Mouse (Mus musculus) lung, embryonic 15.5 days (tissue): Measurements from ENCODE around the gene Foxk1. TPM values are rescaled to one million over a fixed set of nuclear protein-coding genes. Genes with fewer than 3 reads are reported as not detected.
A peak's percentile ranks its signal among the peaks of the same experiment; 100 is the strongest.

Experiments used
- ATAC-seq: fragments of 200-750 bp; cut with Nextera tagmentation; 2 replicates; pipeline ENCODE4 v1.8.0; 2017; ENCODE audit warnings: moderate number of reproducible peaks, borderline replicate concordance; ENCODE audit not compliant: low FRiP score, low TSS enrichment; ENCODE audit errors: extremely low read depth
- H3K27ac ChIP-seq: fragments of 300-500 bp; sonication (generic); 2 replicates; pipeline ENCODE4 v1.5.1; 2015; ENCODE audit warnings: moderate library complexity, mild to moderate bottlenecking, inconsistent platforms
- H3K27me3 ChIP-seq: fragments of 300-500 bp; sonication (generic); 2 replicates; pipeline ENCODE4 v1.6.1; 2015; ENCODE audit warnings: inconsistent platforms
- H3K36me3 ChIP-seq: fragments of 300-500 bp; sonication (generic); 2 replicates; pipeline ENCODE4 v1.6.1; 2015; ENCODE audit warnings: inconsistent platforms
- H3K4me1 ChIP-seq: fragments of 300-500 bp; sonication (generic); 2 replicates; pipeline ENCODE4 v1.6.1; 2015; ENCODE audit warnings: inconsistent platforms
- H3K4me2 ChIP-seq: fragments of 300-500 bp; sonication (generic); 2 replicates; pipeline ENCODE4 v1.6.1; 2015; ENCODE audit warnings: inconsistent platforms, mild to moderate bottlenecking, moderate library complexity
- H3K4me3 ChIP-seq: fragments of 300-500 bp; sonication (generic); 2 replicates; pipeline ENCODE4 v1.5.1; 2015; ENCODE audit warnings: mild to moderate bottlenecking, inconsistent platforms
- H3K9ac ChIP-seq: fragments of 300-500 bp; sonication (generic); 2 replicates; pipeline ENCODE4 v1.6.1; 2015; ENCODE audit warnings: inconsistent platforms
- H3K9me3 ChIP-seq: fragments of 300-500 bp; sonication (generic); 2 replicates; pipeline ENCODE4 v1.6.1; 2016; ENCODE audit warnings: inconsistent platforms
- WGBS: fragments of 180-500 bp; shearing (Covaris S2); methylation state at CpG from one replicate; pipeline ENCODE4 v1.1.7; 2015; 5-methylcytosine and 5-hydroxymethylcytosine counted together
- polyA plus RNA-seq: library from polyadenylated mRNA; unstranded; fragments of >200 nt; fragmentation: Nextera tagmentation; extraction: Ambion mirVana; gene quantifications from 2 replicates; pipeline ENCODE4 v1.2.1, GENCODE M21; 2015

Foxk1 gene
- polyA plus RNA-seq, 1 experiment from 2014 or later: 5.7 TPM

- Histone ChIP-seq H3K4me3 (no peak overlapping the region), H3K27me3 (no peaks in the 10 kb centered on the region), H3K27ac (no peak overlapping the region), H3K9ac (no peak overlapping the region), H3K36me3 (peaks cover 12% of the 10 kb centered on the region), H3K4me1 (peaks cover 3% of the 10 kb centered on the region), H3K4me2 (no peak overlapping the region), H3K9me3 (no peaks in the 10 kb centered on the region)
- 73% methylated on average over 11 of the region's 11 CpGs for WGBS
- no peak for ATAC-seq
These were observed 68.5 kb downstream of the Foxk1 start for GRCm38 (mm10) chr5:142469796-142470195.

GRCm38 (mm10) chr5:142473696-142474095 is 72.4 kb downstream of the Foxk1 start:
- no peaks in the 10 kb centered on the region for H3K4me1 ChIP-seq
- peaks cover 8% of the 10 kb centered on the region for H3K36me3 ChIP-seq
- H3K9me3 ChIP-seq: no peaks in the 10 kb centered on the region
- WGBS: 62% methylated on average over 10 of the region's 10 CpGs
- no peak overlapping the region for H3K9ac ChIP-seq
- no peak for ATAC-seq
- no peak overlapping the region for H3K27ac ChIP-seq
- no peak overlapping the region for H3K4me3 ChIP-seq
- H3K4me2 ChIP-seq: no peak overlapping the region
- H3K27me3 ChIP-seq: no peaks in the 10 kb centered on the region

GRCm38 (mm10) chr5:142475669-142476068 is 74.4 kb downstream of the Foxk1 start:
- H3K9ac ChIP-seq: no peak overlapping the region
- H3K4me2 ChIP-seq: no peak overlapping the region
- no peak overlapping the region for H3K4me3 ChIP-seq
- peaks cover 4% of the 10 kb centered on the region; the same call in 1 of the 2 replicates for H3K4me1 ChIP-seq
- H3K27ac ChIP-seq: no peak overlapping the region
- no peaks in the 10 kb centered on the region for H3K9me3 ChIP-seq
- no peaks in the 10 kb centered on the region for H3K36me3 ChIP-seq
- ATAC-seq: no peak
- no peaks in the 10 kb centered on the region for H3K27me3 ChIP-seq
- 71% methylated on average over 7 of the region's 7 CpGs for WGBS

- 76% methylated on average over 12 of the region's 12 CpGs for WGBS
- Histone ChIP-seq H3K27me3 (no peaks in the 10 kb centered on the region), H3K4me2 (no peak overlapping the region), H3K9ac (no peak overlapping the region), H3K9me3 (no peaks in the 10 kb centered on the region), H3K27ac (no peak overlapping the region), H3K36me3 (no peaks in the 10 kb centered on the region), H3K4me1 (peaks cover 4% of the 10 kb centered on the region; the same call in 1 of the 2 replicates), H3K4me3 (no peak overlapping the region)
- ATAC-seq: no peak
These were observed 76.0 kb downstream of the Foxk1 start for GRCm38 (mm10) chr5:142477346-142477745.

- no peaks in the 10 kb centered on the region for H3K36me3 ChIP-seq
- H3K27ac ChIP-seq: no peak overlapping the region
- H3K4me2 ChIP-seq: no peak overlapping the region
- no peaks in the 10 kb centered on the region for H3K9me3 ChIP-seq
- H3K4me3 ChIP-seq: no peak overlapping the region
- no peaks in the 10 kb centered on the region for H3K27me3 ChIP-seq
- H3K9ac ChIP-seq: no peak overlapping the region
- 70% methylated on average over 5 of the region's 5 CpGs for WGBS
- ATAC-seq: no peak
- peaks cover 4% of the 10 kb centered on the region; the same call in 1 of the 2 replicates for H3K4me1 ChIP-seq
These were observed 76.7 kb downstream of the Foxk1 start for GRCm38 (mm10) chr5:142477866-142478615.

GRCm38 (mm10) chr5:142478829-142479435 is 77.6 kb downstream of the Foxk1 start:
- peak overlapping the region; percentile 25 for H3K4me3 ChIP-seq
- no peaks in the 10 kb centered on the region for H3K9me3 ChIP-seq
- no peak overlapping the region for H3K27ac ChIP-seq
- no peaks in the 10 kb centered on the region for H3K27me3 ChIP-seq
- peaks cover 4% of the 10 kb centered on the region; the same call in 1 of the 2 replicates for H3K4me1 ChIP-seq
- ATAC-seq: peak; percentile 27; the same call in 1 of the 2 replicates
- 0 out of 2 replicates have a peak overlapping the region, but pooled peaks have one; percentile 14 for H3K9ac ChIP-seq
- no peaks in the 10 kb centered on the region for H3K36me3 ChIP-seq
- peak overlapping the region; percentile 49 for H3K4me2 ChIP-seq
- WGBS: 27% methylated on average over 17 of the region's 17 CpGs

- peaks cover 4% of the 10 kb centered on the region; the same call in 1 of the 2 replicates for H3K4me1 ChIP-seq
- no peak overlapping the region for H3K27ac ChIP-seq
- no peaks in the 10 kb centered on the region for H3K9me3 ChIP-seq
- no peak overlapping the region for H3K4me3 ChIP-seq
- H3K36me3 ChIP-seq: no peaks in the 10 kb centered on the region
- no peak overlapping the region for H3K9ac ChIP-seq
- no peak for ATAC-seq
- H3K4me2 ChIP-seq: no peak overlapping the region
- 56% methylated on average over 2 of the region's 2 CpGs for WGBS
- no peaks in the 10 kb centered on the region for H3K27me3 ChIP-seq
These were observed 81.2 kb downstream of the Foxk1 start for GRCm38 (mm10) chr5:142482512-142482911.

- no peak overlapping the region for H3K27ac ChIP-seq
- ATAC-seq: no peak
These were observed 82.3 kb downstream of the Foxk1 start for GRCm38 (mm10) chr5:142483581-142483980.

GRCm38 (mm10) chr5:142486654-142487053 is 85.4 kb downstream of the Foxk1 start:
- 59% methylated on average over 9 of the region's 9 CpGs for WGBS
- no peaks in the 10 kb centered on the region for H3K36me3 ChIP-seq
- H3K27ac ChIP-seq: no peak overlapping the region
- H3K9me3 ChIP-seq: no peaks in the 10 kb centered on the region
- H3K4me3 ChIP-seq: no peak overlapping the region
- no peaks in the 10 kb centered on the region for H3K4me1 ChIP-seq
- H3K9ac ChIP-seq: no peak overlapping the region
- no peak overlapping the region for H3K4me2 ChIP-seq
- 0 out of 2 replicates have a peak, but pooled peaks have one; percentile 11 for ATAC-seq
- H3K27me3 ChIP-seq: no peaks in the 10 kb centered on the region

More at GRCm38 (mm10) chr5:142483581-142483980, 82.3 kb downstream of the Foxk1 start:
- peaks cover 4% of the 10 kb centered on the region; the same call in 1 of the 2 replicates for H3K4me1 ChIP-seq
- H3K4me2 ChIP-seq: no peak overlapping the region
- no peak overlapping the region for H3K4me3 ChIP-seq
- H3K9me3 ChIP-seq: no peaks in the 10 kb centered on the region
- no peaks in the 10 kb centered on the region for H3K27me3 ChIP-seq
- WGBS: 89% methylated on average over 5 of the region's 5 CpGs
- no peak overlapping the region for H3K9ac ChIP-seq
- no peaks in the 10 kb centered on the region for H3K36me3 ChIP-seq

GRCm38 (mm10) chr5:142489955-142490707 is 88.8 kb downstream of the Foxk1 start:
- H3K4me3 ChIP-seq: no peak overlapping the region
- H3K4me2 ChIP-seq: no peak overlapping the region
- H3K27ac ChIP-seq: no peak overlapping the region
- WGBS: 62% methylated on average over 9 of the region's 9 CpGs
- no peak overlapping the region for H3K9ac ChIP-seq
- no peak for ATAC-seq
- no peaks in the 10 kb centered on the region for H3K9me3 ChIP-seq
- no peaks in the 10 kb centered on the region for H3K27me3 ChIP-seq
- no peaks in the 10 kb centered on the region for H3K36me3 ChIP-seq
- H3K4me1 ChIP-seq: no peaks in the 10 kb centered on the region

GRCm38 (mm10) chr5:142493307-142493706 is 92.0 kb downstream of the Foxk1 start:
- no peak for ATAC-seq
- no peak overlapping the region for H3K27ac ChIP-seq
- no peaks in the 10 kb centered on the region for H3K9me3 ChIP-seq
- H3K27me3 ChIP-seq: no peaks in the 10 kb centered on the region
- no peak overlapping the region for H3K4me3 ChIP-seq
- H3K36me3 ChIP-seq: no peaks in the 10 kb centered on the region
- no peak overlapping the region for H3K4me2 ChIP-seq
- 0 out of 2 replicates have a peak, but pooled peaks cover 3% of the 10 kb centered on the region for H3K4me1 ChIP-seq
- H3K9ac ChIP-seq: no peak overlapping the region
- WGBS: 80% methylated on average over 3 of the region's 3 CpGs
